Mouse (Mus musculus) midbrain, embryonic 11.5 days (tissue): ENCODE measurements around the gene Hsd17b1. TPM values are rescaled to one million over a fixed set of nuclear protein-coding genes. Genes with fewer than 3 reads are reported as not detected.
A peak's percentile ranks its signal among the peaks of the same experiment; 100 is the strongest.

Source experiments
- ATAC-seq: fragments of 200-750 bp; cut with Nextera tagmentation; 2 replicates; pipeline ENCODE4 v1.8.0; 2017; ENCODE audit warnings: moderate TSS enrichment, moderate library complexity; ENCODE audit not compliant: low FRiP score
- DNase-seq: peaks from one replicate; pipeline ENCODE4 v3.0.0; 2015; ENCODE audit warnings: low spot score; ENCODE audit errors: missing footprints
- H3K27ac ChIP-seq: fragments of 300-500 bp; sonication (generic); 2 replicates; pipeline ENCODE4 v1.5.1; 2014; ENCODE audit warnings: low read depth, low read length
- H3K27me3 ChIP-seq: fragments of 300-500 bp; sonication (generic); 2 replicates; pipeline ENCODE4 v1.6.1; 2014; ENCODE audit warnings: mild to moderate bottlenecking, low read length, moderate library complexity, mixed read lengths; ENCODE audit not compliant: control insufficient read depth, insufficient read depth
- H3K36me3 ChIP-seq: fragments of 300-500 bp; sonication (generic); 2 replicates; pipeline ENCODE4 v1.6.1; 2014; ENCODE audit warnings: mild to moderate bottlenecking, low read length, moderate library complexity, mixed read lengths; ENCODE audit not compliant: control insufficient read depth, insufficient read depth
- H3K4me1 ChIP-seq: fragments of 300-500 bp; sonication (generic); 2 replicates; pipeline ENCODE4 v1.6.1; 2014; ENCODE audit warnings: low read length; ENCODE audit not compliant: control insufficient read depth, insufficient read depth
- H3K4me2 ChIP-seq: fragments of 300-500 bp; sonication (generic); 2 replicates; pipeline ENCODE4 v1.6.1; 2014; ENCODE audit warnings: mild to moderate bottlenecking, moderate library complexity
- H3K4me3 ChIP-seq: fragments of 300-500 bp; sonication (generic); 2 replicates; pipeline ENCODE4 v1.5.1; 2014; ENCODE audit warnings: low read depth, low read length
- H3K9ac ChIP-seq: fragments of 300-500 bp; sonication (generic); 2 replicates; pipeline ENCODE4 v1.6.1; 2014; ENCODE audit warnings: low read length
- H3K9me3 ChIP-seq: fragments of 300-500 bp; sonication (generic); 2 replicates; pipeline ENCODE4 v1.6.1; 2016; ENCODE audit warnings: low read length; ENCODE audit not compliant: control insufficient read depth
- WGBS: fragments of 180-500 bp; shearing (Covaris S2); extraction: QIAGEN DNeasy Blood & Tissue Kit; methylation state at CpG from one replicate; pipeline ENCODE4 v1.1.7; 2014; 5-methylcytosine and 5-hydroxymethylcytosine counted together
- polyA plus RNA-seq: library from polyadenylated mRNA; unstranded; fragments of >200 nt; fragmentation: Nextera tagmentation; extraction: Ambion mirVana; gene quantifications from 2 replicates; pipeline ENCODE4 v1.2.1, GENCODE M21; 2014

Hsd17b1 gene
- polyA plus RNA-seq, 1 experiment from 2014 or later, result 0.10 TPM

GRCm38 (mm10) chr11:101064462-101064861 is 13.7 kb upstream of the Hsd17b1 start:
- DNase-seq (no peak), ATAC-seq (no peak)
- H3K9me3 ChIP-seq, result no peaks in the 10 kb centered on the region
- WGBS, result 87% methylated on average over 4 of the region's 4 CpGs
- H3K27me3 ChIP-seq, result peaks cover 2% of the 10 kb centered on the region; the same call in 1 of the 2 replicates
- no peak overlapping the region for H3K4me2 ChIP-seq
- no peak overlapping the region for H3K9ac ChIP-seq
- no peak overlapping the region for H3K27ac ChIP-seq
- H3K4me3 ChIP-seq, result no peak overlapping the region
- peaks cover 2% of the 10 kb centered on the region; the same call in 1 of the 2 replicates for H3K4me1 ChIP-seq
- no peaks in the 10 kb centered on the region for H3K36me3 ChIP-seq

- H3K27ac ChIP-seq, result no peak overlapping the region
- no peaks in the 10 kb centered on the region for H3K36me3 ChIP-seq
- H3K9me3 ChIP-seq, result no peaks in the 10 kb centered on the region
- peaks cover 2% of the 10 kb centered on the region; the same call in 1 of the 2 replicates for H3K27me3 ChIP-seq
- H3K4me3 ChIP-seq, result no peak overlapping the region
- peaks cover 2% of the 10 kb centered on the region; the same call in 1 of the 2 replicates for H3K4me1 ChIP-seq
- ATAC-seq, result no peak
- no peak overlapping the region for H3K4me2 ChIP-seq
- 95% methylated on average over 9 of the region's 9 CpGs for WGBS
- DNase-seq, result no peak
- H3K9ac ChIP-seq, result no peak overlapping the region
Observed at GRCm38 (mm10) chr11:101065002-101065401, 13.2 kb upstream of the Hsd17b1 start.

- Histone ChIP-seq H3K27me3 (peaks cover 2% of the 10 kb centered on the region; the same call in 1 of the 2 replicates), H3K27ac (no peak overlapping the region), H3K9me3 (no peaks in the 10 kb centered on the region), H3K4me1 (peaks cover 7% of the 10 kb centered on the region), H3K4me2 (peak overlapping the region; percentile 52), H3K36me3 (no peaks in the 10 kb centered on the region), H3K4me3 (peak overlapping the region; percentile 22), H3K9ac (peak overlapping the region; percentile 55)
- 20% methylated on average over 18 of the region's 18 CpGs for WGBS
- DNase-seq (peak; percentile 96), ATAC-seq (no peak)
Observed at GRCm38 (mm10) chr11:101066549-101067412, 11.4 kb upstream of the Hsd17b1 start.

- Histone ChIP-seq H3K4me2 (peak within 1 kb of the TSS; percentile 99), H3K27ac (no peak within 1 kb of the TSS), H3K9ac (peak within 1 kb of the TSS; percentile 86), H3K4me3 (peak within 1 kb of the TSS; percentile 82), H3K36me3 (no peaks in the 10 kb centered on the region), H3K4me1 (peaks cover 7% of the 10 kb centered on the region), H3K9me3 (no peaks in the 10 kb centered on the region), H3K27me3 (peaks cover 2% of the 10 kb centered on the region; the same call in 1 of the 2 replicates)
- peak; percentile 92 for ATAC-seq
- peak; percentile 98 for DNase-seq
- WGBS, result 4% methylated on average over 35 of the region's 35 CpGs
Observed at GRCm38 (mm10) chr11:101069391-101070188, 8.6 kb upstream of the Hsd17b1 start, which contains the start of gene Naglu. Naglu (plus strand) TSS chr11:101070012.

GRCm38 (mm10) chr11:101070189-101070527 is 8.1 kb upstream of the Hsd17b1 start:
- H3K4me1 ChIP-seq, result peaks cover 7% of the 10 kb centered on the region
- H3K4me3 ChIP-seq, result peak overlapping the region; percentile 82
- peak overlapping the region; percentile 86 for H3K9ac ChIP-seq
- no peak overlapping the region for H3K27ac ChIP-seq
- DNase-seq (no peak), ATAC-seq (peak; percentile 73)
- H3K36me3 ChIP-seq, result no peaks in the 10 kb centered on the region
- H3K9me3 ChIP-seq, result no peaks in the 10 kb centered on the region
- H3K4me2 ChIP-seq, result peak overlapping the region; percentile 99
- H3K27me3 ChIP-seq, result peaks cover 2% of the 10 kb centered on the region; the same call in 1 of the 2 replicates
- WGBS, result under 1% methylated on average over 34 of the region's 36 CpGs

GRCm38 (mm10) chr11:101070987-101071386 is 7.2 kb upstream of the Hsd17b1 start:
- DNase-seq (no peak), ATAC-seq (no peak)
- H3K4me3 ChIP-seq, result no peak overlapping the region
- 81% methylated on average over 6 of the region's 6 CpGs for WGBS
- no peaks in the 10 kb centered on the region for H3K9me3 ChIP-seq
- peak overlapping the region; percentile 86; the same call in 1 of the 2 replicates for H3K9ac ChIP-seq
- peak overlapping the region; percentile 99; the same call in 1 of the 2 replicates for H3K4me2 ChIP-seq
- no peaks in the 10 kb centered on the region for H3K36me3 ChIP-seq
- H3K27me3 ChIP-seq, result peaks cover 2% of the 10 kb centered on the region; the same call in 1 of the 2 replicates
- peaks cover 7% of the 10 kb centered on the region for H3K4me1 ChIP-seq
- H3K27ac ChIP-seq, result no peak overlapping the region

GRCm38 (mm10) chr11:101071810-101072428 is 6.3 kb upstream of the Hsd17b1 start:
- peaks cover 7% of the 10 kb centered on the region for H3K27me3 ChIP-seq
- no peak overlapping the region for H3K9ac ChIP-seq
- WGBS, result 75% methylated on average over 14 of the region's 14 CpGs
- no peak overlapping the region for H3K4me2 ChIP-seq
- peaks cover 5% of the 10 kb centered on the region for H3K4me1 ChIP-seq
- H3K4me3 ChIP-seq, result no peak overlapping the region
- no peak overlapping the region for H3K27ac ChIP-seq
- no peaks in the 10 kb centered on the region for H3K9me3 ChIP-seq
- ATAC-seq (no peak), DNase-seq (no peak)
- H3K36me3 ChIP-seq, result no peaks in the 10 kb centered on the region

GRCm38 (mm10) chr11:101079746-101080145 is 1.5 kb downstream of the Hsd17b1 start:
- Histone ChIP-seq H3K4me2 (no peak overlapping the region), H3K9me3 (no peaks in the 10 kb centered on the region), H3K9ac (no peak overlapping the region), H3K36me3 (no peaks in the 10 kb centered on the region), H3K27me3 (peaks cover 50% of the 10 kb centered on the region), H3K4me3 (no peak overlapping the region), H3K4me1 (peaks cover 8% of the 10 kb centered on the region), H3K27ac (no peak overlapping the region)
- ATAC-seq (no peak), DNase-seq (no peak)
- WGBS, result 1% methylated on average over 27 of the region's 27 CpGs
